Mouse (Mus musculus) G1E (cell line): ENCODE results near the gene 2610042L04Rik. TPM values are rescaled to one million over a fixed set of nuclear protein-coding genes. Genes with fewer than 3 reads are reported as not detected.
"Not testable (repeated sequence)": the region's sequence is repeated elsewhere in the genome, so short reads cannot be mapped to it uniquely, and the experiment has no call there.

ENCODE experiments used
- ATAC-seq: 2 replicates; pipeline ENCODE4 v1.8.0; 2016; ENCODE audit warnings: mild to moderate bottlenecking; ENCODE audit not compliant: insufficient number of reproducible peaks, poor library complexity, low FRiP score, severe bottlenecking; ENCODE audit errors: extremely low read depth
- DNase-seq: peaks from one replicate; pipeline ENCODE4 v3.0.0; 2012; ENCODE audit warnings: low spot score
- H3K27me3 ChIP-seq: 2 replicates; pipeline ENCODE4 v1.6.1; 2012; ENCODE audit warnings: mild to moderate bottlenecking, low read length, inconsistent platforms; ENCODE audit not compliant: insufficient read depth
- H3K36me3 ChIP-seq: replicated peaks from 2 replicates; pipeline ENCODE3; 2012; ENCODE audit warnings: mild to moderate bottlenecking, inconsistent platforms
- H3K4me1 ChIP-seq: 2 replicates; pipeline ENCODE4 v1.6.1; 2012; ENCODE audit warnings: low read depth, low read length, inconsistent platforms, mixed read lengths; ENCODE audit not compliant: insufficient read depth
- H3K4me3 ChIP-seq: 2 replicates; pipeline ENCODE4 v1.5.1; 2012; ENCODE audit warnings: low read depth, mild to moderate bottlenecking, inconsistent platforms, low read length, moderate library complexity, mixed read lengths
- H3K9me3 ChIP-seq: replicated peaks from 2 replicates; pipeline ENCODE4 v1.6.1; 2012; ENCODE audit warnings: inconsistent platforms
- polyA plus RNA-seq: library from polyadenylated mRNA; stranded (reverse); fragments of >175 nt; gene quantifications from 2 replicates; pipeline ENCODE4 v1.2.3, GENCODE M21; 2012
- total RNA-seq, 2 experiments: library from RNA; stranded (forward) in 1 of 2; stranded (reverse) in 1 of 2; fragments of 200-1000 nt in 1 of 2; fragments of >200 nt in 1 of 2; fragmentation: Nextera tagmentation in 1 of 2; gene quantifications; 2 replicates each; pipeline ENCODE4 v1.2.3; 2014 to 2017

The 2610042L04Rik gene
- not detected in 2 replicates for total RNA-seq (2014; fragmentation: Nextera tagmentation)
- 0.44 TPM in 1 of 2 replicates, not detected in the other for total RNA-seq (2017)
- not detected in 2 replicates for polyA plus RNA-seq

DNA sequence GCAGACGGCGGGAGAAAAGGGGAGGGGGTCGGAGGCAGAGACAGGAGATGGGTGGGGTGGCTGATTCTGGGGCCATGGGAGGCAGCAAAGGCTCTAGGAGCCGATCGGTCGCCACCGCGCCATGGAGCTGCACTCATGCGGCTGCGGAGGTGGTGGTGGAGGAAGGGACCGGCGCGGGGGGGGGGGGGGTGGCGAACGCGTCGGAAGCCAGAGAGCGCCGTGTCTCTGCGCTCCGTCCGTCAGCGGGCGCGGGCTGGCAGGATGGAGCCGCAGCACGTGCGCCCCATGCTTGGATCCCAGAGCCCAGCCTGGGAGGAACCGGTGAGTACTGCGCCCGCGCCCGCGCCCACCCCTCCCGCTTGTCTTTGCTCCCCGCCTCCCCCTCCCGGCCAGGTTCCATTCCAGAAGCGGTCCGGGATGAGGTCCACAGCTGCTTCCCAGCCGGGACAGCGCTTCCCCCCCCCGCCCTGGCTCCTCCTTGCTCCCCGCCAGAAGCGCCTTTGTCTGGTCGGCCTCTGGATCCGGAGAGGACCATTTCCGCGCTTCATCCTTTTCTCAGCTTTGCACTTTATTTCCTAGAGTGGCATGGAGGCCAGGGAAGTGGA lies at the start of gene 2610042L04Rik:
TSS of gene 2610042L04Rik (plus strand) at position 288 of the 605 bp plus-strand sequence.
- not testable (repeated sequence) for H3K27me3 ChIP-seq, H3K4me1 ChIP-seq, ATAC-seq, H3K36me3 ChIP-seq, DNase-seq, H3K4me3 ChIP-seq, H3K9me3 ChIP-seq

DNA sequence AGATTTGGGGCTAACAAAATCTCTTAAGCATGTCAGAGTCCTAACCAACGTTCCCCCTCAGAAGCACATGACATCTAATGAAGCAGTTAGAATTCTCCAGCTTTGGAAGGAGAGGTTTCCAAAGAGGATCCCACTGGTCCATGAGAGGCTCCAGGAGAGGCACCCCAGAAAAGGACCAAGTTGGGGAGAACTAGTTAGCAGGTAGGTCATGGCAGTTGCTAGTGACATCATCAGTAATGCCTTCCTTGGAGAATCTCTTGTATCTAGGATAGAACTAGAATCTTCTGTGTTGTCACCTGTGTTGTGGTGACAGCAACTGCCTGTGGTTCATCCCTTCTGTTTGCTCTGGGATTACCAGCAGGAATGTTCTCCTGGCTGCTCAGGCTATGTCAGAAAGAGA lies 17.6 kb upstream of the 2610042L04Rik start, which contains the start of gene Gm3149:
TSS of gene Gm3149 (plus strand) at position 301 of the 400 bp plus-strand sequence.
- not testable (repeated sequence) for H3K9me3 ChIP-seq, H3K36me3 ChIP-seq, H3K4me3 ChIP-seq, DNase-seq, ATAC-seq, H3K4me1 ChIP-seq, H3K27me3 ChIP-seq

DNA sequence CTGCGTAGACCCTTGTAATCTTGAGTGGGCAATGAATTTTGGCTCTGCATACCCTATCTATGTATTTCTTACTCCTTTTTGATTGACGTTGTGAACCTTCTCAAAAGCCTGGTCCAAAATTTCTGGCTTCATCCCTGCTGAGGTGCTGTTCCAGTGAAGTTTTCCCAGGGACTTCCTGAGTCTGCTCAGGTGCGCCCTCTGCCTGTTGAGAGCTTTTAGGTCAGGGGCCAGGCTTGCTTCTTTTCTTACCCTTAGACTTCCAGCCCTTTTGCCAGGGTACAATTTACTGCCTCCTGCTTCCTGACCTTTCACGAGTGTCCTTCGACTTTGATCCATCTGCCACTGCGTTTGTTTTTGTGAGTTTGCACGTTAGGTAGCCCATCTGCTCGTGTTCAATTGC lies 943 bp downstream of the 2610042L04Rik start:
- DNase-seq, ATAC-seq, H3K4me3 ChIP-seq, H3K27me3 ChIP-seq, H3K9me3 ChIP-seq, H3K4me1 ChIP-seq, H3K36me3 ChIP-seq: not testable (repeated sequence)

DNA sequence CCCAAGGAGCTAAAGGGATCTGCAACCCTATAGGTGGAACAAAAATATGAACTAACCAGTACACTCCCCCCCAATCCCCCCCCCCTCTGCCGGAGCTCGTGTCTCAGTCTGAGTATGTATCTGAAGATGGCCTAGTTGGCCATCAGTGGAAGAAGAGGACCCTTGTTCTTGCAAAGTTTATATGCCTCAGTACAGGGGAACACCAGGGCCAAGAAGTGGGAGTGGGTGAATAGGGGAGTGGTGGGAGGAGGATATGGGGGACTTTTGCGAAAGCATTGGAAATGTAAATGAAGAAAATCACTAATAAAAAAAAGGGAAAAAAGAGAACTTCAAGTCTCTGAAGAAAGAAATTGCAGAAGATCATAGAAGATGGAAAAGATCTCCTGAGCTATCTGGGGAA lies 34.4 kb downstream of the 2610042L04Rik start:
- ATAC-seq, H3K27me3 ChIP-seq, H3K4me1 ChIP-seq, DNase-seq, H3K4me3 ChIP-seq, H3K36me3 ChIP-seq, H3K9me3 ChIP-seq: not testable (repeated sequence)

DNA sequence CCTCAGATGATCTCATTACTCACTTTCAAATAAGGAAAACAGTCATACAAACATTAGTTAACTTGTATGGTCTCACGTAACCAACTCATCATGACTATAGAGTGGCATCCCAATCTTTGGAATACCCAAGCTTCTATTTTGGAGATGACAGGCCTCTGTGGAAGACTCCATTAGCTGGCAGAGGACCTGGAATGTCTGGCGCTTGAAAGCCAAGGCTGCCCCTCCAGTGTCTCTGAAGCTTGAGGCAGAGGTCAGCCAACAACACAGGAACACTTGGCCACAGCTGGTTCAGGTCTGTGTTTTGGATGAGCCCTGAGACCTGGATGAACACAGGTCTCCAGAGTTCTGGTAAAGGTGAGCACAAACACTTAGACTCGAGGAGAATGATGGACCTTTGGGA lies 35.1 kb downstream of the 2610042L04Rik start:
- ATAC-seq, H3K4me3 ChIP-seq, DNase-seq, H3K27me3 ChIP-seq, H3K9me3 ChIP-seq, H3K4me1 ChIP-seq, H3K36me3 ChIP-seq: not testable (repeated sequence)

DNA sequence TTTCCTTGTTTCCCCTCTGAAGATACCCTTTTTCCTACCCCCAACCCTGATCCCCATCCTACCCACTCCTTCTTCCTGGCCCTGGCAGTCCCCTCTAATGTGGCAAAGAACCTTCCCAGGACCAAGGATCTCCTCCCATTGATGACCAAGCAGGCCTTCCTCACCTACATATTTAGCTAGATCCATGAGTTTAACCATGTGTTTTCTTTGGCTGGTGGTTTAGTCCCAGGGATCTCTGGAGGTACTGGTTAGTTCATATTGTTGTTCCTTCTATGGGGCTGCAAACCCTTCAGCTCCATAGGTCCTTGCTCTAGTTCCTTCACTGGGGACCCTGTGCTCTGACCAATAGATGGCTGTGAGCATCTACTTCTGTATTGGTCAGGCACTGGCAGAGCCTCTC lies 43.3 kb downstream of the 2610042L04Rik start:
- DNase-seq, ATAC-seq, H3K9me3 ChIP-seq, H3K4me1 ChIP-seq, H3K4me3 ChIP-seq, H3K36me3 ChIP-seq, H3K27me3 ChIP-seq: not testable (repeated sequence)

DNA sequence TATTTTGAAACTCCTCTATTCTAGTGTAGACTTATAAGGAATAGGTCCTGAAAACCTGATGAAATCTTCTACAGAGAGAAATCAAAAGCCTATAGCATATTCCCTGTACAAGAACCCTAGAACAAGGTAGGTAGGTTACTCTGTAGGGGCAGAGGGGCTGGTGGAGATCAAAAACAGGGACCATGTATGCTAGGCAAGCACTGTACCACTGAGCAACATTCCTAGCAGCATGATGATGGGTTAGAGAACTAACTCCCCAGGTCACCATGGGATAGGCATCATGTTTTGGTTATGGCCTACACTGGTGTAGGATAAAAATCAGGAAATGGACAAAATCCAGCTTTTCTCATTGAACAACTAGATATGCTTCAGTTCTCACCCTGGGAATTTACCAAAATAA lies 51.0 kb downstream of the 2610042L04Rik start:
- H3K4me1 ChIP-seq, DNase-seq, ATAC-seq, H3K36me3 ChIP-seq, H3K27me3 ChIP-seq, H3K4me3 ChIP-seq, H3K9me3 ChIP-seq: not testable (repeated sequence)

DNA sequence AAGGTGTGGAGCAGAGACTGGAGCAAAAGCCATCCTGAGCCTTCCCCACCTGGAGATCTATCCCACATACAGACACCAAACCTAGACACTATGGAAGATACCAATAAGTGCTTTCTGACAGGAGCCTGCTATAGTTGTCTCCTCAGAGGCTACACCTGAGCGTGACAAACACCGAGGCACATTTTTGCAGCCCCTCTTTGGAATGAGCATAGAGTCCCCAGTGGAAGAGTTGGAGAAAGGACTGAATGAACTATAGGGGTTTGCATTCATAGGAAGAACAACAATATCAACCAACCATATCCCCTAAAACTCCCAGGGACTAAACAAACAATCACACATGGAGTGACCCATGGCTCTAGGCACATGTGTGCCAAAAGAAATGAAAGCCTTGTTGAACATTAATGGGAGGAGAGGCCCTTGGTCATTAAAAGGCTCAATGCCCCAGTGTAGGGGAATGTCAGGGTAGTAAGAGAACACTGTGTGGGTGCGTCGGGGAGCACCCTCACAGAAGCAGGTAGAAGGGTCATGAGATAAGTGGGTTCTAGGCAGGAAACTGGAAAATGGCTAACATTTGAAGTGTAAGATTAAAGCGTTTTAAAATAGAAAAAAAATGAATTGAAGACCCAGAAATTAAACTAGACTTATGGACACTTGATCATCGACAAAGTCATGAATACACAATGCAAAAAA lies 58.4 kb downstream of the 2610042L04Rik start:
- DNase-seq, H3K27me3 ChIP-seq, H3K9me3 ChIP-seq, H3K4me1 ChIP-seq, ATAC-seq, H3K4me3 ChIP-seq, H3K36me3 ChIP-seq: not testable (repeated sequence)

DNA sequence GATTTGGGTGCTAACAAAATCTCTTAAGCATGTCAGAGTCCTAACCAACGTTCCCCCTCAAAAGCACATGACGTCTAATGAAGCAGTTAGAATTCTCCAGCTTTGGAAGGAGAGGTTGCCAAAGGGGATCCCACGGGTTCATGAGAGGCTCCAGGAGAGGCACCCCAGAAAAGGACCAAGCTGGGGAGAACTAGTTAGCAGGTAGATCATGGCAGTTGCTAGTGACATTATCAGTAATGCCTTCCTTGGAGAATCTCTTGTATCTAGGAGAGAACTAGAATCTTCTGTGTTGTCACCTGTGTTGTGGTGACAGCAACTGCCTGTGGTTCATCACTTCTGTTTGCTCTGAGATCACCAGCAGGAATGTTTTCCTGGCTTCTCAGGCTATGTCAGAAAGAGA lies 62.7 kb downstream of the 2610042L04Rik start, which contains the start of gene Gm3159:
TSS of gene Gm3159 (plus strand) at position 301 of the 400 bp plus-strand sequence.
- not testable (repeated sequence) for ATAC-seq, H3K27me3 ChIP-seq

DNA sequence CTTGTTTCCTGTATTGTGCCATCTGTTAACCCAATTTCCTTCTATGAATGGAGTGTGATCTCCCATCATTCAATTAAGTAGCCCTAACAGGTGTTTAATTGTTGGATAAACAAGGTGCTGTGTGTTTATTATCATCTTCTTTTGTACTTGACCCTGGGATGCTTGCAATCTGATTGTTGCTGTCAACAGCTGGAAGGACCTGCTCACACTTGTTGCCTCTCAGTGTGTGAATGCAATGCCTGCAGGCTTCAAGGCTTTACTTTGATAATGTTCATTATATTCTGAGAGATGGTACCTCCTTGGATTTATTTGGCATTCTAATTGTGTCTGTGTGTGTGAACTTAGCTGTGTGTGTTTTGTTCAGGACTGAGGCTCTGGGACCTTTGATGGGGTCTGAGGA lies 64.1 kb downstream of the 2610042L04Rik start:
- H3K27me3 ChIP-seq, DNase-seq, H3K4me1 ChIP-seq, ATAC-seq, H3K4me3 ChIP-seq, H3K36me3 ChIP-seq, H3K9me3 ChIP-seq: not testable (repeated sequence)

More for the DNA sequence above, 62.7 kb downstream of the 2610042L04Rik start, which contains the start of gene Gm3159:
- not testable (repeated sequence) for H3K9me3 ChIP-seq, DNase-seq, H3K4me3 ChIP-seq, H3K36me3 ChIP-seq, H3K4me1 ChIP-seq

DNA sequence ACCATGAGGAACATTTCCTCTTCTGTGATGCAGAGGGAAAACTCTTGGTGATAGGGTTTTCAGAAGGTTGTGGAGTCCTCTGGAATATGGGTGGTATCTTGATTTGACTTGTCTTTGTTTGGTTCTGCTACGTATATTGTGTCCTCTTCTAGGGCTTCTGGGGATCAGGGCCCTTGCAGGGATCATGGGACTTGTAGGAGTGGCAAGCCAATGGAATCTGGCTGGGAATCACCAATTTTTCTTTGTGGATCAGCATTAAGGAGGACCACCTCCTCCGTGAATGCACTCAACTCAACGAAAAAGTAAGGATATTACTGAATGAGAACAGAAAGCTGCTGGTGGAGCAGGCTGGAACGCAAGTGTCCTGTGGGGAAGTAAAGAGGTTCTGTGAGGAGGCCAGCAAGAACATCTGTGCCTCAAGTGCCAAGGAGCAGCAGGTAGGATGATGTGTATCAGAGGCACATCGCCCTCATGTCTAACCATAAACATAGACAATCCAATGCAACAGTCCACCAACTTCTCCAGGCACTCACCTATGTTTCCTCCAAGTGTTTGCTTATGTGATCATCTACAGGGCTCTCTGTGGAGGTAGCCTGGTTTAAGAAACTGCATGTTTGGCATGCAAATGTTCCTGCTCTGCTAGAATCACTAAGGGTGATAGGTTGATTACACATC lies 65.7 kb downstream of the 2610042L04Rik start:
- not testable (repeated sequence) for DNase-seq, H3K27me3 ChIP-seq, ATAC-seq, H3K36me3 ChIP-seq, H3K4me1 ChIP-seq, H3K4me3 ChIP-seq, H3K9me3 ChIP-seq
